Mouse (Mus musculus) ES-Bruce4 (cell line): Measurements from ENCODE around the gene Ear14. TPM values are rescaled to one million over a fixed set of nuclear protein-coding genes. Genes with fewer than 3 reads are reported as not detected.
"Not testable (repeated sequence)": the region's sequence is repeated elsewhere in the genome, so short reads cannot be mapped to it uniquely, and the experiment has no call there.

ENCODE experiments used
- H3K27ac ChIP-seq: 2 replicates; pipeline ENCODE4 v1.5.1; 2012; ENCODE audit warnings: low read length, inconsistent platforms; ENCODE audit not compliant: insufficient read depth
- H3K27me3 ChIP-seq: 2 replicates; pipeline ENCODE4 v1.6.1; 2012; ENCODE audit warnings: mild to moderate bottlenecking, low read length, inconsistent platforms; ENCODE audit not compliant: control insufficient read depth, poor library complexity, insufficient read depth, severe bottlenecking
- H3K36me3 ChIP-seq: 2 replicates; pipeline ENCODE4 v1.6.1; 2012; ENCODE audit warnings: inconsistent platforms, mild to moderate bottlenecking, low read length, moderate library complexity; ENCODE audit not compliant: control insufficient read depth, poor library complexity, insufficient read depth, severe bottlenecking
- H3K4me1 ChIP-seq: one replicate; pipeline ENCODE4 v1.8.1; 2011; ENCODE audit warnings: low read length; ENCODE audit not compliant: control insufficient read depth, insufficient read depth
- H3K4me3 ChIP-seq: 2 replicates; pipeline ENCODE4 v1.5.1; 2011; ENCODE audit warnings: low read depth, mild to moderate bottlenecking, low read length
- H3K9ac ChIP-seq: 2 replicates; pipeline ENCODE4 v1.6.1; 2012; ENCODE audit warnings: low read depth, mild to moderate bottlenecking, inconsistent platforms; ENCODE audit not compliant: poor library complexity, severe bottlenecking
- H3K9me3 ChIP-seq: replicated peaks from 2 replicates; pipeline ENCODE4 v1.6.1; 2012; ENCODE audit warnings: mild to moderate bottlenecking, low read length, inconsistent platforms; ENCODE audit not compliant: control insufficient read depth, poor library complexity, insufficient read depth, severe bottlenecking
- CTCF ChIP-seq: IDR thresholded peaks from one replicate; pipeline ENCODE4 v1.8.1; 2011; ENCODE audit warnings: low read depth, low read length
- EP300 ChIP-seq: IDR thresholded peaks from 2 replicates; pipeline ENCODE4 v1.6.1; 2011; ENCODE audit warnings: low read depth, low read length; ENCODE audit not compliant: insufficient read depth
- POLR2A ChIP-seq: IDR thresholded peaks from one replicate; pipeline ENCODE4 v1.8.1; 2011; ENCODE audit warnings: low read length; ENCODE audit not compliant: insufficient read depth
- polyA plus RNA-seq: library from polyadenylated mRNA; stranded (reverse); fragments of >200 nt; gene quantifications from 2 replicates; pipeline ENCODE4 v1.2.4, GENCODE M21; 2011; ENCODE audit warnings: low read depth; ENCODE audit not compliant: missing spikeins, insufficient read depth, insufficient read length

Ear14 gene
- not detected in 2 replicates for polyA plus RNA-seq

DNA sequence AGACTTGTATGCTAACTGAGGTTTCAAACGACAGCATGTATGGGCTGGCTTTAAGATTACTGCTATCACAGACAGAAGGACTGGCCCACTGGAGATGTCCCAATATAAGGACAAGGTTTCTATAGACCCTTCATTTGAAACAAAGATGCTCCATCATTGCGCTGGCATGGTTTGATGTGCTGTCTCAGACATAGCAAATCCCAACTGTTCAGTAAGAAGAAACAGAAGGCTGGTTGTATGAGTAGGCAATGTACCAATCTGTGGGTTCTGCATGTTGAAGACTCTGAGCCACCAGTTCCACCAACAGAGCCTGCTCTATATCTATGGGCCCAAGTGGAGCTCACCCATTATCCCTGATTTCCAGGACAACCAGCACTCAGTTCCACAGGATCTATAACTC, at the start of gene Ear14:
Ear14 (plus strand) TSS at position 277 of the 400 bp plus-strand sequence.
- TF ChIP-seq POLR2A = no peak
- no peak for TF ChIP-seq CTCF
- no peak for TF ChIP-seq EP300
- Histone ChIP-seq H3K27ac (no peak within 1 kb of the TSS), H3K9ac (no peak within 1 kb of the TSS), H3K36me3 (no peaks in the 10 kb centered on the region), H3K4me3 (no peak within 1 kb of the TSS), H3K4me1 (no peaks in the 10 kb centered on the region), H3K27me3 (no peaks in the 10 kb centered on the region), H3K9me3 (no peaks in the 10 kb centered on the region)

DNA sequence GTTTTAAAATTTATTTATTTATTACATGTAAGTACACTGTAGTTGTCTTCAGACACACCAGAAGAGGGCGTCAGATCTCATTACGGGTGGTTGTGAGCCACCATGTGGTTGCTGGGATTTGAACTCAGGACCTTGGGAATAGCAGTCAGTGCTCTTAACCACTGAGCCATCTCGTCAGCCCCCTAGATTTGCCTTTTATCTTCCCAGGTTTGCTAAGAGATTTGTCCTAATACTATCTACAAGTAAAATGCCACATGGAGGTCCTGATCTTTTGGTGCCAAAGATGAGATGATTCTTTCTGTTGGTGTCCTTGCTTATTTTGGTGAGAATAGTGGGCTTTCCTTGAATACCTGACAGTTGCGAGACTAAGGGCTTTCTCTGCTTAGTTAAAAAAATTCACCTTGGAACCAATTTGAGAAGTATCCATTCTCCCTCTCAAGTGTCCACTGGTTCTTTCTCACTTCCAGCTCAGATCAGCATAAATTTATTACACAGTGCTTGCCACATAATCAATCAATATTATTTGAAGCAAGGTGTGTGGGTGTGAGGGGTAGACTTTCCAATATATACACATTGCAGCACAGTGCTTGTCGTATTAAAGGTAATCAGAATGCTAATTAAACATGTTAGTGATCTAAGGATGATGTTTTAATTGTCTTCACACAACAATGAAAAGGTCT, 47.0 kb upstream of the Ear14 start:
- Histone ChIP-seq H3K4me1 (no peaks in the 10 kb centered on the region), H3K9me3 (no peaks in the 10 kb centered on the region), H3K36me3 (no peaks in the 10 kb centered on the region), H3K27me3 (no peaks in the 10 kb centered on the region), H3K9ac (no peak overlapping the region), H3K27ac (no peak overlapping the region), H3K4me3 (no peak overlapping the region)
- no peak for TF ChIP-seq CTCF
- no peak for TF ChIP-seq POLR2A
- no peak for TF ChIP-seq EP300

DNA sequence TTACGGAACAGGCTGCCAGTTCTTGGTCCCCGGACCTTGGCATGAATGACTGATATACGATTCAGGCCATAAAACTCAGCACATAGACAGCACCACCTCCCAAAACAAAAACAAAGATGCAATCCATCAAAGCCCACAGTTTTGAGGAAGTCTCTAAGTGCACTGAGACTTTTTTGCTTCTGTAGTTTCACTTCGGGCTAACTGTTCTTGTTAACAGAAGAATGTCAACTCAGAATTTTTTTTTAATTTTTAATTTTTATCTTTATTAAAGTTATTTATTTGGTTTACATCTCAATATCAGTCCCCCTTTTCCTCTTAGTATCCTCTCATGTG, 46.5 kb upstream of the Ear14 start:
- TF ChIP-seq CTCF = no peak
- TF ChIP-seq EP300 = no peak
- no peak for TF ChIP-seq POLR2A
- H3K4me1 ChIP-seq = no peaks in the 10 kb centered on the region
- no peak overlapping the region for H3K27ac ChIP-seq
- H3K4me3 ChIP-seq = no peak overlapping the region
- H3K36me3 ChIP-seq = no peaks in the 10 kb centered on the region
- no peaks in the 10 kb centered on the region for H3K9me3 ChIP-seq
- no peak overlapping the region for H3K9ac ChIP-seq
- H3K27me3 ChIP-seq = no peaks in the 10 kb centered on the region

DNA sequence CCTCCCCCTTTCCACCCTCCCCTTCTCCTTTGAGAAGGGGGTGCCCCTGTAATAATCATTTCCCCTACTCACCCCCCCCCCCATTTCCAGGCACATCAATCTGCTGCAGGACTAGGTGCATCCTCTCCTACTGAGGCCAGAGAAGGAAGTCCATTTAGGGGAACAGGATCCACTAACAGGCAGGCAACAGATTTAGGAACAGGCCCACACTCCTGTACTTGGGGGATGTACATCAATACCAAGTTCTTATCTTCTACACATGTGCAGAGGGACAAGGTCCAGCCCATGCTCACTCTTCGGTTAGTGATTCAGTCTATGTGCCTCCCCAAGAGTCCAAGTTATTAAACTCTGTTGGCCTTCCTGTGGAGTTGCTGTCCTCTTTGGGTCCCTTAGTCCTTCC, 46.1 kb upstream of the Ear14 start:
- no peaks in the 10 kb centered on the region for H3K4me1 ChIP-seq
- no peaks in the 10 kb centered on the region for H3K27me3 ChIP-seq
- H3K9ac ChIP-seq = no peak overlapping the region
- H3K9me3 ChIP-seq = no peaks in the 10 kb centered on the region
- no peak overlapping the region for H3K27ac ChIP-seq
- no peak for TF ChIP-seq POLR2A
- no peak for TF ChIP-seq EP300
- TF ChIP-seq CTCF = no peak
- no peaks in the 10 kb centered on the region for H3K36me3 ChIP-seq
- no peak overlapping the region for H3K4me3 ChIP-seq

DNA sequence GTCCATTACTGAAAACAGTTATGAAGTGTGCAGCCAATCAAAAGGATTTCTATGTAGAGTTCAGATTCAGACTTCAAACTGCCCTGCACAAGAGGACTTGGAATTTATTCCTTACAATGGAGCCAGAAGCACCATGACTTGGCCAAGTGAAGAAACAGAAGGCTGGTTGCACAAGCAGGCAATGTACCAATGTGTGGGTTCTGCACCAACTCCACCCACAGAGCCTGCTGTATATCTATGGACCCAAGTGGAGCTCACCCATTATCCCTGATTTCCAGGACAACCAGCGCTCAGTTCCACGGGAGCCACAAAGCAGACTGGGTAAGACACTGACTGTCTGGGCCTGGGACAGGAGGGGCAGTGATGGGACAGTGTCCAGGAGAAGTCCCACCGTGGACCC, 41.2 kb upstream of the Ear14 start, which contains the start of gene Rnase2b:
Rnase2b (plus strand) TSS at position 285 of the 400 bp plus-strand sequence.
- not testable (repeated sequence) for H3K9ac ChIP-seq, H3K27me3 ChIP-seq, H3K27ac ChIP-seq, H3K4me1 ChIP-seq, H3K4me3 ChIP-seq, H3K36me3 ChIP-seq, H3K9me3 ChIP-seq

DNA sequence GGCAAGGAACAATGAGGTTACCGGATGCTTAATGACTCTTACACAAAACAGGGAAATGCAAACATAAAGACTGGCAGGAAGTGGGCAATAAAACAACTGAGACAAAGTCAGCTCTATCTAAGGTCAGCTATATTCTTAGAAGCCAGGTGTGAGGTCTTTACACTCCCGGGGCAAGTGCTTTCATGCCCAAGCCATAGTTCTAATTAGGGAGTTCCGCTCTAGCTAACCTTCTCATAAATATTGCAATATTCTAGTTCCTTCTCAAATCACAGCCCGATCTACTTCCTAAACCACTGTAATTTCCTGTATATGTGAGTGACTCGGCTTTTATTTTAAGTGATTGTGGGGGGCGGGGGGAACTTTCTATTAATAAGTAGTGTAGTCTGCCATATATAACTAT, 39.9 kb upstream of the Ear14 start:
- H3K36me3 ChIP-seq, H3K4me3 ChIP-seq, H3K27ac ChIP-seq, H3K9me3 ChIP-seq, H3K9ac ChIP-seq, H3K27me3 ChIP-seq, H3K4me1 ChIP-seq: not testable (repeated sequence)
